Mouse (Mus musculus) hematopoietic stem cell, adult 5-6 weeks (primary cell): ENCODE measurements around the gene Afdn. TPM values are rescaled to one million over a fixed set of nuclear protein-coding genes. Genes with fewer than 3 reads are reported as not detected.
"Not testable (repeated sequence)": the region's sequence is repeated elsewhere in the genome, so short reads cannot be mapped to it uniquely, and the experiment has no call there.

ENCODE experiments used
- ATAC-seq, 2 experiments: fragments of 125-278 bp in 1 of 2; replicated peaks in 1 of 2; 2 replicates each; pipeline ENCODE4 v1.8.0; 2016 to 2017; ENCODE audit warnings: inconsistent platforms in 2 of 2, mild to moderate bottlenecking in 2 of 2, moderate number of reproducible peaks in 2 of 2, low read depth in 1 of 2, moderate TSS enrichment in 1 of 2; ENCODE audit not compliant: low FRiP score in 2 of 2, poor library complexity in 2 of 2, severe bottlenecking in 2 of 2, insufficient read depth in 1 of 2, low TSS enrichment in 1 of 2
- total RNA-seq: library from RNA; stranded (forward); fragments of 172-1452, 232-1000 nt; gene quantifications from 2 replicates; pipeline ENCODE4 v1.2.3, GENCODE M21; 2017

Gene Afdn
- total RNA-seq, 1 experiment from 2014 or later: 18.8 TPM

DNA sequence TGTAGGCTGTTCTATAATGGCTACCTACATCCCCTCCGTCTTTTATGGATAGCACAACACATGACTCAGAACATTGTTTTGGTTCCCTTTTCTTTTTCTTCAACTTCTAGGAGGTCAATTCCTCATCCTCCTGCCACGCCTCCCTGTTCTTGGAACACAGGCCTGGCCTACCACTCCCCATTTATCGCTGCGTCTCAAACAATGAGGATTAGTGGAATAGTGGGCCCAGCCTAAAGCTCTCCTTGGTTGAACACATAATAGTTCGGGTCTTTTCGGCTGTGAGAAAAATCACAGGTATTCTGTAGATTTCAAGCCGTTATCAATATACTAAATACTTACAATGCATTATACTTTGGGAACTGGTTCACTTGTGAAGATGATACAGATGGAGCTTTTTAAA lies 1.8 kb upstream of the Afdn start:
- ATAC-seq: no peak

DNA sequence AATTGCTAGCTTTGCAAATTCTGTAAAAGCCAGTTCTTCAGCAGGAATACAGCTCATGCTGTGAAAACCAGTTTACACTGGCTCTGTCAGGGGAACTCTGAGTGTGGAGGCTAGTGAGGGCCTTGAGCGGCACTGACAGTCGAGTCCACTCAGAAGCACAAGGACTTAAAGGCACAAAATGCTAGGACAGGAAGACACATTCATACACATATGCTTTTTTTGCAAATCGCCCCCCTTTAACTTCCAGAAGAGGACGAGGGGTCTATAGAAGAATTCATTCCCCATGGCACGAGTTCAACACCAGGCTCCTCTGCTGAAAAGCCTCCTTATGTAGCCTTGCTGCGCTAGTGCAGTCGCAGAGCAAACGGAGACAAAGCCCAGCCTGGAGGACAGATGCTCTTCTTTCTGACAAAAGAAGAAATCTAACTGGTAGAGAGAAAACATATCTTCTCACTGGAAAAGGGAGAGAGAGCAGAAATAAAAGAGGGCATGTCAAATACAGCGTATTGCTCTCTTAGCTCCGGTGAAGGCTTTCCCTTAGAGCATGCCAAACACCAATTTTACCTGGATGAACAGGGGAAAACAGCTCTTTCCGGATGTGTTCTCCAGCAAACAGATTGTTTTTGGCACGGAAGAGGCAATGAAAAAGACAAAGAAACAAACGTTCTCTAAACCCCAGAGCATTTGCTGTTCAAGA lies 1.0 kb upstream of the Afdn start:
- no peak for ATAC-seq

DNA sequence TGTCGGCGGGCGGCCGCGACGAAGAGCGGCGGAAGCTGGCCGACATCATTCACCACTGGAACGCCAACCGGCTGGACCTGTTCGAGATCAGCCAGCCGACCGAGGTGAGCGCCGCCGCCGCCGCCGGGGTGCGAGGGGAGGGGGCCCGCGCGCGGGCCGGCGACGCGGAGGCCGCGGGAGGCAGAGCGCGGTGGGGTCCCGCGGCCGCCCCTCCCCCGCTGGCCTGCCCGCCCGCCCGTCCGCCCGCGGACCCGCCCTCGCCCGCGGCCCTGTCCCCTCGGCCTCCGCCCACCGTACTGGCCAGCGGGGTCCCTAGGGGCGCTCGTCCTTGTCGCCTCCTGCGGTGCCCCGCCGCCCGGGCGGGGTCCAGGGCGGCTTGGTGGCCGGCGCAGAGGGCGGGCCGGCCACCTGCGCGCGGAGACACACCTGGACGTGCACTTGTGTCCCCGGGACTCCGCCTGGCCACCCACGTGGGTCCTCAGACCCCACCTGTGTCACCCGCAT lies 388 bp downstream of the Afdn start:
- no peak for ATAC-seq

DNA sequence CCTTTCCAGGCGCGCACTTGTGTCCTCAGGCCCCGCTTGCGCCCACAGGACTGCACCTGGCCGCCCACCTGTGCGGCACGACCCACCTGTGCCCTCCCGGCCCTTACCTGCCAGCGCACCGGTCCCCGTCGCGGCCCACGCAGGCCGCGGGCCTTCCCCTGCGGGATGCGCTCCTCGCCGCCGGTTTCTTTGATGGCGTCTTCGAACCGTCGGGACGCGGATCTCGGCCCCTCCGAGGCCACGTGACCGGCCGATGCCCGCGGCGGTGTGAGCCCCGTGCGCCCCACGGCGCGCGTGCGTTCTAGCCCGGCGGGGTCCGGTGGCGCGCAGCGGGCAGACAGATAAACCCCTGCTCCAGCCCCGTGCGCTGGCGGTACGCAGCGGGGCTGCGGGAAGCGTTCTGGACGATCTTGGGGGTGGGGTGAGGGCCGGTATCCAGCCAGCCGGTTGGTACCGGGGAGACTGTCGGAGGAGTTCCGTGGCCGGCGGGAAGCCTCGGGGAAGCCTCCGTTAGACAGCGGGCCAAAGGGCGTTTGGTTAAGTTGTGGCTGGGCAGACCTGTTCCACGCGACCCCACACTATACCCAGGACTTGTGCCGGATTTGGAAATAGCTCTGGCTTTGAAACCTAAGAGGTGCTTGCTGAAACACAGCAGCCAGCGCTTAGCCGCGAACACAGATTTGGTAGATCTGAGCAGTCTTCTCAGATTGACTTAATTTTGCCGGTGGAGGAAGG lies 1.0 kb downstream of the Afdn start, which contains the start of gene Tcte2:
Tcte2 (minus strand) TSS at position 647 of the 735 bp plus-strand sequence.
- peak in 1 of 2 experiments; percentile 33; a peak in 3 of 4 replicates for ATAC-seq

DNA sequence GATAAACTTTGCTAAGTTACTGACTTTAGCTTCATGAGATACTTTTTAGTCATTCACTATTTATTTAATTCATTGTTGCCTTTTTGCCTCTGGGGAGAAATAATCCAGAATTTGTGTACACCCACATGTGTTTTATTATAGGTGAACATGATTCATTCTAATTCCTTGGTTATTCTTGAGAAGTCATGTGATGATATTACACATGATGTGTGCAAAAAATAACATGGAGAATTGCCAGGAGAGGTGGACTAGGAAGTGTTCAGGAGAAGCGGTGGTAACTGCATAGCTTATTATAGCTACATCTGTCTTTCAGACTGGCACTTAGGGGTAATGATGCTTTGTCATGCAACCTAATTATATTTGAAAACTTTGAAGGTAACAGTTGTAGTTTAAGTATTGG lies 3.5 kb downstream of the Afdn start:
- ATAC-seq: no peak

DNA sequence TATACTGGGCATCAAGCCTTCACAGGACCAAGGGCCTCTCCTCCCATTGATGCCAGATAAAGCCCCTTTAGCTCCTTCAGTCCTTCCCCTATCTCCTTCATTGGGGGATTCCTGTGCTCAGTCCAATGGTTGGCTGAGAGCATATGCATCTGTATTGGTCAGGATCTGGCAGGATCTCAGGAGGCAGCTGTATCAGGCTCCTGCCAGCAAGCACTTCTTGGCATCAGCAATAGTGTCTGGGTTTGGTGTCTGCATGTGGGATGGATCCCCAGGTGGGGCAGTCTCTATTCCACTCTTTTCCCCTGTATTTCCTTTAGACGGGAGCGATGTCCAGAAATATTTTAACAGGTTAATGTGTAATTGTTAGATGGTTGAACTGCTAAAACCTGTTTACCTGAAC lies 4.6 kb downstream of the Afdn start:
- ATAC-seq: not testable (repeated sequence)

DNA sequence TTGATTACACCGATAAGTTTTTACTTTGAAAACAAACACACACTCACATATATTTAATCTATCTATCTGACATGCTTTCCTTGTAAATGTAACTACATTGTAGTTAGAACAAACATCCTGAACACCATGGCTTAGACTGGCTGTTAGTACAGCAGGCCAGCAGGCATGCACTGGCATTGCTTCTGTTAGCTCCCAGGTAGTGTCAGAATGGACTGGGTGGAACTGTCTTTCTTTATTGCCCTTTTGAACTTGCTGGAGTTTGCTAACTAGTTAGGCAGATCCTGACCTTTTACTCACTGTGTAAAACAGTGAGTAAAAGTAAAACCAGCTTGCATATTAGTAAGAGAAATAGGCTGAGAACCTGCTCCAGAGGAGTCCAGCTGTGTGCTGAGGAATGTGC lies 8.2 kb downstream of the Afdn start:
- no peak for ATAC-seq

DNA sequence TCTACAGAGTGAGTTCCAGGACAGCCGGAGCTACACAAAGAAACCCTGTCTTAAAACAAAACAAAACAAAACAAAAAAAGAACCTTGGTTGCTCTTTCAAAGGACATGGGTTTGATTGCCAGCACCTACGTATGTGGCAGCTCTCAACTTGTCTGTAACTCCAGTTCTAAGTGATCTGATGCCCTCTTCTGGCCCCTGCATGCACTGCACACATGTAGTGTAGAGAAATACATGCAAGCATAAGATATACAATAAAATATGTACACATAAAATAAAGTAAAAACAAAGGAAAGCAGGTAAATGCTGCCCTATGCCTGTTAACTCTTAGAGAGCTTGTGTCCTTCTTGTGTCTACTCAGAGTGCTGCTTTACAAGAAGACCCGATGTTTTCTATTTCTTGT lies 8.9 kb downstream of the Afdn start:
- ATAC-seq: no peak

DNA sequence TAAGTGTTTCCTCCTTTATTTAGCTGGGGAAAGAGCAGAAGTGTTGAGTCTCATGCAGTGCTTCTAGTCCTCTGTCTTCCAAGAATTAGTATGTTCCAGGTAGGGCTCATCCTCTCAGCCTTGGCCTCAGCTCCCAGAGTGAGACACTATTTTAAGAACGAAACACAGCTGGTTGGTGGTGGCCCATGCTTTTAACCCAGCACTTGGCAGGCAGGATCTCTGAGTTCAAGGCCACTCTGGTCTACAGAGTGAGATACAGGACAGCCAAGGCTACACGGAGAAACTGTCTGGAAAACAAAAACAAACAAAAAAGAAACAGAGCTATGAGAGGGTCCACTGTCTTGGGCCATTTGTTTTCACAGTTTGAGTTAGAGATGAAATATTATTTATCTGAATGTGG lies 17.3 kb downstream of the Afdn start:
- no peak for ATAC-seq

DNA sequence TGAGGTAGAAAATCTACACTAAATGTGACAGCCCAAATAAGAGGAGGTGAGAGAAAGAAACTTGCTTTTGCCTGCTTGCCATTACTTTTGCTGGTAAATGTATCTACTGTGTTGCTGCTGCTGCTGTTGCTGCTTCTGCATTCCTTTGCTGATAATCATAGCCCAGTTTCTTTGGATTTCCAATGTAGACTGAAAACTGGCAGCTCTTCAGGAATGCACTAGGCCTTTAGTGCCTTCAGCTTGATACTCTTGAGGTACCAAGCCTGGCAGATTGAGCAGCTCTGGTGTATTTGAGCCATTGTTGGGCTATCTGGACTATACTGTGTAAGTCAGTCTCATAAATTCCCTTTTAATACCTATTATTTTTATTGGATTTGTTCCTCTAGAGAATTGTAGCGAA lies 18.5 kb downstream of the Afdn start:
- no peak for ATAC-seq

DNA sequence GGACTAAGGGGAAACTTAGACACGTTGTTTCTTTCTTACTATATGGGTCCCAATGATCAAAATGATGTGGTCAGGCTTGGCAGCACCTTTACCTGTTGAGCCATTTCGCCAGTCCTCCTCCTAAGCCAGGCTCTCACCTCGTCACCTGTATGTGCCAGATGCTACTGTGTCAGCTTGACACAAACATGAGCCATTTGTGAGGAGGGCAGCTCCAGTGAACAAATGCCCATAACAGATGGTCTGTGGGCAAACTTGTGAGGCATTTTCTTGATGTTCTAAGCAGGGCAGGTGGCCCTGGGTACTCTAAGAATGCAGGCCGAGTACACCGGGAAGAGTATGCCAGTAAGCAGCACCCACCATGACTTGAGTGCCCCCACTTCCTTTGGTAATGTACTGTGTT lies 21.6 kb downstream of the Afdn start:
- no peak for ATAC-seq

DNA sequence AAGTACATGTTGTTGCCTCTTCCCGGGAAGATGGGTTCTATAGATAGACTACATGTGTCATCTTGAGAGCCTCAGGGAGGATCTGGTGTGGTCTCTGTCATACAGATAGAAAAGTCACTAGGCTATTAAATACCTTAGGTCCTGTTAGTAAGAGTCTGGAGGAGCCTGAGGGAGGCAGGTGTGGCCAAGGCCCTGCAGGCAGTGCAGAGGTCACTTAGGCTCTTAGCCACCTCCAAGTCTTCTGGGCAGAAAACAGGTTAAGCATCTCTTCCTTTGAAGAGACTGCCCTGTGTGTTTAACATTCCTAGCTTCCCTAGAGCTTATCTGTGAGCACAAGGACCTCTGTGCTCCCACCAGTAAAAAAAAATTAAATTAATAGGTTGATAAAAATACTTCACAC lies 23.1 kb downstream of the Afdn start:
- ATAC-seq: no peak

DNA sequence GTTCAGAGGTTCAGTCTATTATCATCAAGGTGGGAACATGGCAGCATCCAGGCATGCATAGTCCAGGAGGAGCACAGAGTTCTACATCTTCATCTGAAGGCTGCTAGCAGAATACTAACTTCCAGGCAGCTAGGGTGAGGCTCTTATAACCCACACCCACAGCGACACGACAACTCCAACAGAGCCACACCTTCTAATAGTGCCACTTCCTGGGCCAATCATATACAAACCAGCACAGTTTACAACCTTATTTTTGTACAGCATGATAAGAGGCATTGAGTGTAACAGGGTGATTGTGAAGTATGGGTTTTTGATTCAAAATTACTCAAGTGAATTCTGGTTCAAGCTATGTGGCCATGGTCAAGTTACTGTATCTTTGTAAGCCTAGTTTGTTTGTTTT lies 29.7 kb downstream of the Afdn start:
- ATAC-seq: not testable (repeated sequence)

DNA sequence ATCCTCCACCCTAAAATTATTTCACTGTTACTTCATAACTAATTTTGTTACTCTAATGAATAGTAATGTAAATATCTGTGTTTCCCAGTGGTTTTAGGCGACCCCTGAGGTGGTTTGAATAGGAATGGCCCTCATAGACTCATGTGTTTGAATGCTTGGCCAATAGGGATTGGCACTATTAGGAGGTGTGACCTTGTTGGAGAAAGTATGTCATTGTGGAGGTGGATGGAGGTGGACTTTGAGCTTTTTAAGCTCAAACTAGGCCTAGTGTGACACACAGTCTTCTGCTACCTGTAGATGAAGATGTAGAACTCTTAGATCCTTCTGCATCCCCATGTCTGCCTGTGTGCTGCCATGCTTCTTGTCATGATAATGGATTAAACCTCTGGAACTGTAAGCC lies 37.4 kb downstream of the Afdn start:
- no peak for ATAC-seq

DNA sequence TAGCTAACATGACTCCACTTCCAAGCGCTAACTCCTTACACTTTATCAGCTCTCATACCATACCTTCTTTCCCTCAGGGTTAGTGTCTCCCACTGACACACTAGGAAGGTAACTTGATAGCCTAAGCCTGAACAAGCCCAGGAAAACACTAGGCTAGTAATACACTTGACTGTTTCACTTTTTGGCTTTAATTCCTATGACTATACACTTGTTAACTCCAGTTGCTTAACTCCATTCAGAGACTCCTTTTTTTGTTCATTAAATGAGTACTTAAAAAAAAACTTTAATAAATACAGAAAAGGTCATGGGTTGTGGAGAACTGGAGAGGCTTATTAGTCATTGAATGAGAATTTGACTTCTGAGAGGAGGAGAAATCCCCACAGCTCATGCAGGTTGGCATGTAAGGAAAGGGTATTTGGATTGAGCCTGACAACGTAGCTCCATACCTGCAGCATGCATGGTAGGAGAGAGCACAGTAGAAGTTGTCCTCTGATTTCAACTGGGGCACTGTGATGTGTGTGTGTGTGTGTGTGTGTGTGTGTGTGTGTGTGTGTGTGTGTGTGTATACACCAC lies 42.6 kb downstream of the Afdn start:
- ATAC-seq: no peak

DNA sequence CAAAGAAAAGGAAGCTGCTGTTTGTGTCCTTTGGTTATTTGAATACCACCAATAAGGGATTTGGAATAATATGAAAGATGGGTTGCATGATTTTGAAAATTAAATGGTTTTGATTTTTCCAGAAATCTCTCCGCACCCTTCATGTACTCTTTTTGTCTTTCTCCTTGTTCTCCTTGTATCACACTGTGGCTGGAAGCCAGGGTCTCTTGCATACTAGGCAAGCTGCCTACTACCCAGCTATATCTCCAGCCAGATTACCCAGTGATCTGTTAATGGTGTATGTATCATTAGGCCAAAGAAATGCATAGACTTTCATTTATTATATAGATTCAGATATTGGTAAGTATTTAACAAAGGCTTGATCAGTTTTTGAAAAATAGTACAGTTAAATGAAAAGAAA lies 45.7 kb downstream of the Afdn start:
- no peak for ATAC-seq

DNA sequence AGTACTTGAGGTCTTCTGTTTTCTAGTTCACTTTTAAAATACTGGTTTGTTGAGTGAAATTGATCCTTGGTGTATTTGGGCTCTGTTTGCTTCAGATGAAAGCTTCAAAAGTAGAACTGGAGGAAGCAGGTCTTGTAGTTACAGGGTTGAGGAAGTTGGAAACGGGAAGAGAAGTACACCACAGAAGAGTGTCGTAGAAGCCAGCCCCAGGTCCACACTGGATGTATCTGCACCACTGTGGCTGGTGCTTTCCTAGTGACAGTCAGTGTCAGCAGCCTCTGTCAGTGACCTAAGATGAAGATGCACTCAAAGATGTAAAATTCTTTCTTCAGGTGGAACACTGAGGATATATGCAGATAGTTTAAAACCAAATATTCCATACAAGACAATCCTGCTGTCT lies 57.5 kb downstream of the Afdn start:
- peak; percentile 45 to 76; a peak in 3 of 4 replicates for ATAC-seq

DNA sequence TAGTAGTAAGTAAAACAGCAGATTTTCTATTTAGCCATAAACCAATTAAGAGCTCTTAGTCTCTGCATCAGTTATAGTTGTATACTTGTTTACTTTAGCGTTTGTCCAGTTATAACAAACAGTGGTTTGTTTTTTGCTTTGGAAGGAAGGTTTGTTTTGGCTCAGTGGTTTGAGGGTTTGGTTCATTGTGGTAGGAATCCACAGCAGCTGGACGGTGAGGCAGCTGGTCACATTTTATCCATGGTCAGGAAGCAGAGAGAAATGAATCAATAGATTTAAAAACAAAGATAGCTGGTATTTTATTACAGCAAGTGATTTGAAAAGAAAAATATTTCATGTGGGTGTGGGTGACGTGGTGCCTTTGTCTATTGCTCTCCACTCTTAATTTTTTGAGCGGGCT lies 59.0 kb downstream of the Afdn start:
- ATAC-seq: no peak
